Mouse (Mus musculus) limb, embryonic 11.5 days (tissue): ENCODE measurements around the gene Gja1. TPM values are rescaled to one million over a fixed set of nuclear protein-coding genes. Genes with fewer than 3 reads are reported as not detected.

Experiments
- ATAC-seq: fragments of 200-750 bp; cut with Nextera tagmentation; 2 replicates; pipeline ENCODE4 v1.8.0; 2017; ENCODE audit warnings: low read depth; ENCODE audit not compliant: insufficient number of reproducible peaks, low FRiP score, low TSS enrichment
- DNase-seq: peaks from one replicate; pipeline ENCODE4 v3.0.0-alpha.2; 2015; ENCODE audit warnings: low spot score
- H3K27ac ChIP-seq: fragments of 300-500 bp; sonication (generic); replicated peaks from 2 replicates; pipeline ENCODE4 v1.5.1; 2014; ENCODE audit warnings: low read depth, mild to moderate bottlenecking, low read length
- H3K27me3 ChIP-seq: fragments of 300-500 bp; sonication (generic); 2 replicates; pipeline ENCODE4 v1.6.1; 2014; ENCODE audit warnings: mild to moderate bottlenecking, low read length, mixed read lengths; ENCODE audit not compliant: control insufficient read depth, insufficient read depth
- H3K36me3 ChIP-seq: fragments of 300-500 bp; sonication (generic); 2 replicates; pipeline ENCODE4 v1.6.1; 2014; ENCODE audit warnings: mild to moderate bottlenecking, low read length, moderate library complexity, mixed read lengths; ENCODE audit not compliant: control insufficient read depth, insufficient read depth
- H3K4me1 ChIP-seq: fragments of 300-500 bp; sonication (generic); 2 replicates; pipeline ENCODE4 v1.6.1; 2014; ENCODE audit warnings: low read length, mixed read lengths; ENCODE audit not compliant: control insufficient read depth, insufficient read depth
- H3K4me2 ChIP-seq: fragments of 300-500 bp; sonication (generic); 2 replicates; pipeline ENCODE4 v1.6.1; 2014; ENCODE audit warnings: low read depth, mild to moderate bottlenecking, moderate library complexity; ENCODE audit not compliant: severe bottlenecking
- H3K4me3 ChIP-seq: fragments of 300-500 bp; sonication (generic); 2 replicates; pipeline ENCODE4 v1.5.1; 2014; ENCODE audit warnings: low read depth, low read length
- H3K9ac ChIP-seq: fragments of 300-500 bp; sonication (generic); 2 replicates; pipeline ENCODE4 v1.6.1; 2014; ENCODE audit warnings: mild to moderate bottlenecking, low read length
- H3K9me3 ChIP-seq: fragments of 300-500 bp; sonication (generic); 2 replicates; pipeline ENCODE4 v1.6.1; 2016; ENCODE audit warnings: low read length; ENCODE audit not compliant: control insufficient read depth
- WGBS: fragments of 180-500 bp; shearing (Covaris S2); extraction: QIAGEN DNeasy Blood & Tissue Kit; methylation state at CpG from one replicate; pipeline ENCODE4 v1.1.7; 2014; 5-methylcytosine and 5-hydroxymethylcytosine counted together
- polyA plus RNA-seq: library from polyadenylated mRNA; unstranded; fragments of >200 nt; fragmentation: Nextera tagmentation; extraction: Ambion mirVana; gene quantifications from 2 replicates; pipeline ENCODE4 v1.2.1, GENCODE M21; 2014

Gja1 gene
- polyA plus RNA-seq, 1 experiment from 2014 or later = 333 TPM

DNA sequence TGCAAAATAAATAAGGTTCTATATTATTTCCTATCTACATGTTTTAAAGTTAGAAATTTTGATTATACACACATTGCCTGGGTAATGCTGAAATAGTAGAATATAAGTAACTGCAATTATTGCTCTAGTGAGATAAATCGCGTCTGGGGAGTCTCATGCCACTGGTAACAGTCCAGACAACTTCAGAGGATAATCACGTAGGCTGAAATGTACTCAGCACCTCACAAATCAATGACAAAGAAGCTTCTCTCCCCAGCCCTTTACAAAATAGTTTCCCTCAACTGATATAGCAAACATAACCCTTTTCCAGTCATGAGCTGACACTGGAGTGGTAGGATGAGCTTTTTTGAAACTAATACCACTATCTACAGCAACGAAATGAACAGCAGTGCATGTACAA lies 71.9 kb downstream of the Gja1 start:
- DNase-seq (no peak), ATAC-seq (no peak)
- Histone ChIP-seq H3K4me3 (no peak overlapping the region), H3K4me2 (no peak overlapping the region), H3K9ac (no peak overlapping the region), H3K36me3 (no peaks in the 10 kb centered on the region), H3K27me3 (no peaks in the 10 kb centered on the region), H3K27ac (no peak overlapping the region), H3K4me1 (no peaks in the 10 kb centered on the region), H3K9me3 (no peaks in the 10 kb centered on the region)
- 53% methylated on average over 4 of the region's 4 CpGs for WGBS

Other genes starting within 250 kb of the Gja1 start
- 3.7 and 3.9 TPM in 2 replicates for gene Tbc1d32, start 148.6 kb upstream of the Gja1 start, polyA plus RNA-seq